Comparison of ENCODE assay signal across 15 mouse cellular contexts in the genomic region with DNA sequence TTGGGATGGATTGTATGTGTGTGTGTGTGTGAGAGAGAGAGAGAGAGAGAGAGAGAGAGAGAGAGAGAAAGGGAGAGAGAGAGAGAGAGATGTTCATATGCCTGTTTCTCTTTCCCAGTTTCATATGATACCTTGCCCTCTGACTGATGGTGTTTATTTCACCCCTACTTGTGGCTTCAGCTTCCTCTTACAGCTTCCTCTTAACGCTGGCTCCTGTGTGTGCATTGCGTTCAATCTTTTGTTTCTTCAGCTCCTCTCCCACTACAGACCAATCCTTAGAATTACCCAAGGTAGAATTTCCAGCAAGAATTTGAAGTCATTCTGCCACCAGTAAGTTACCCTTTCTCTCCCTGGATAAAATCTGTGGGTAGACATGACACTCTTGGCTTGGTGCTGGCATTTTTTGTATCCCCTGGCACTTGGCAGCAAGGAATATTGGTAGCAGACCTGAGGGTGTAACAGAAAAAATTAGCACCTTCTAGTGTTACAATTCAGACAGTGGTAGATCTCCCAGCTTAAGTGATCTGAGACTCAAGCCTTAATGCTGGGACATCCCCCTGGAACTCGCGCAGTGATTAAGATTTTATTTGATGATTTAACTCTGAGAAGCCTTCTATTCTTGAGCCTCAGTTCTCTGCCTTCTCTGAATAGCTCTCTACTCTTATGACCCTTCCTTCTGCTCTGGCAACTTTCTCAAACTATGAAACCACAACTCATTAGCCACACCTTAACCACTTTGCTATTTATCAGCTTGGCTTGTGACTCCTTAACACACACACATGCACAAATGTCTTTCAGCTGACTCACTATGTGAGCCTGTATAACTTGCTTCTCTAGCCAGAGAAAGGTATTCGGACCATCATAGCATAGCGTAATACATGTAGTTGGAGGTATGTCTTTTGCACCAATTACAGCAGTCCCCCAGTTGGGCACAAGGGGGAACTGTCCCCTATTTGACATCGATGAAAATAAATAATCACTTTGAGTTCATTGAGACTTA. TPM values are rescaled to one million over a fixed set of nuclear protein-coding genes. Genes with fewer than 3 reads are reported as not detected.
DNase-seq lines count a peak whose midpoint lies in the region; ATAC-seq lines count a peak whose summit lies in the region.
"Had no signal": no experiment of that assay in that cellular context is flagged by ENCODE, and none has a peak within 500 bp of the region (broad histone marks: within the 10 kb centered on the region; RNA-seq: fewer than 3 reads in every experiment).

No protein-coding gene starts in this region.

- H3K9me3 ChIP-seq in embryonic facial prominence, embryonic 14.5 days (ENCODE audit: control insufficient read depth, low read length), result no peaks in the 10 kb centered on the region
- no peaks in the 10 kb centered on the region for H3K9me3 ChIP-seq in embryonic facial prominence, embryonic 10.5 days
- H3K9me3 ChIP-seq in megakaryocyte, embryonic 14.5 days, result no peaks in the 10 kb centered on the region
- no peaks in the 10 kb centered on the region for H3K9me3 ChIP-seq in midbrain, embryonic 16.5 days (replicated peaks; ENCODE audit: control insufficient read depth, low read length, poor library complexity, severe bottlenecking)
- H3K9me3 ChIP-seq: liver, embryonic 15.5 days had no signal

- ATAC-seq in embryonic facial prominence, embryonic 14.5 days (ENCODE audit: low read depth), result peak; percentile 15; the same call in 1 of the 2 replicates
- no peak for ATAC-seq in midbrain, embryonic 16.5 days

- no peaks in the 10 kb centered on the region for H3K27me3 ChIP-seq in embryonic facial prominence, embryonic 14.5 days (replicated peaks; ENCODE audit: control insufficient read depth, insufficient read depth, low read length)
- H3K27me3 ChIP-seq in embryonic facial prominence, embryonic 10.5 days (replicated peaks; ENCODE audit: low read depth, poor library complexity, severe bottlenecking), result no peaks in the 10 kb centered on the region
- no peaks in the 10 kb centered on the region for H3K27me3 ChIP-seq in megakaryocyte, embryonic 14.5 days (replicated peaks)
- no peaks in the 10 kb centered on the region for H3K27me3 ChIP-seq in midbrain, embryonic 16.5 days (ENCODE audit: control insufficient read depth, insufficient read depth, low read depth, low read length)
- H3K27me3 ChIP-seq: liver, embryonic 15.5 days had no signal

- H3K36me3 ChIP-seq in embryonic facial prominence, embryonic 14.5 days (ENCODE audit: control insufficient read depth, insufficient read depth, low read length), result no peaks in the 10 kb centered on the region
- no peaks in the 10 kb centered on the region for H3K36me3 ChIP-seq in embryonic facial prominence, embryonic 10.5 days (replicated peaks)
- no peaks in the 10 kb centered on the region for H3K36me3 ChIP-seq in megakaryocyte, embryonic 14.5 days (replicated peaks; ENCODE audit: low read length)
- no peaks in the 10 kb centered on the region for H3K36me3 ChIP-seq in midbrain, embryonic 16.5 days (ENCODE audit: control insufficient read depth, insufficient read depth, low read length)
- H3K36me3 ChIP-seq: liver, embryonic 15.5 days had no signal

- H3K9ac ChIP-seq in embryonic facial prominence, embryonic 14.5 days (ENCODE audit: low read depth, low read length), result no peak overlapping the region
- no peak overlapping the region for H3K9ac ChIP-seq in midbrain, embryonic 16.5 days (ENCODE audit: low read depth, low read length)
- H3K9ac ChIP-seq: liver, embryonic 15.5 days had no signal

- no peak overlapping the region for H3K4me2 ChIP-seq in embryonic facial prominence, embryonic 14.5 days (ENCODE audit: low read depth, low read length)
- no peak overlapping the region for H3K4me2 ChIP-seq in midbrain, embryonic 16.5 days (ENCODE audit: low read length)
- H3K4me2 ChIP-seq: liver, embryonic 15.5 days had no signal

- H3K4me3 ChIP-seq in embryonic facial prominence, embryonic 14.5 days (ENCODE audit: low read depth, low read length), result no peak overlapping the region
- H3K4me3 ChIP-seq in embryonic facial prominence, embryonic 10.5 days, result no peak overlapping the region
- peak overlapping the region; percentile 80 for H3K4me3 ChIP-seq in megakaryocyte, embryonic 14.5 days (replicated peaks)
- H3K4me3 ChIP-seq in midbrain, embryonic 16.5 days (ENCODE audit: low read depth, low read length), result no peak overlapping the region
- H3K4me3 ChIP-seq: erythroblast, embryonic 14.5 days; liver, embryonic 15.5 days had no signal

- 70% methylated on average over 7 of the region's 7 CpGs for WGBS in embryonic facial prominence, embryonic 14.5 days
- WGBS in embryonic facial prominence, embryonic 10.5 days, result 83% methylated on average over 7 of the region's 7 CpGs
- 89% methylated on average over 7 of the region's 7 CpGs for WGBS in midbrain, embryonic 16.5 days

- no peak overlapping the region for H3K27ac ChIP-seq in embryonic facial prominence, embryonic 14.5 days (replicated peaks; ENCODE audit: low read depth, low read length)
- no peak overlapping the region for H3K27ac ChIP-seq in embryonic facial prominence, embryonic 10.5 days (replicated peaks)
- no peak overlapping the region for H3K27ac ChIP-seq in midbrain, embryonic 16.5 days (ENCODE audit: low read length)
- H3K27ac ChIP-seq: liver, embryonic 15.5 days had no signal

- no peaks in the 10 kb centered on the region for H3K4me1 ChIP-seq in embryonic facial prominence, embryonic 14.5 days (ENCODE audit: control insufficient read depth, insufficient read depth, low read length)
- no peaks in the 10 kb centered on the region for H3K4me1 ChIP-seq in embryonic facial prominence, embryonic 10.5 days
- H3K4me1 ChIP-seq in megakaryocyte, embryonic 14.5 days, result peaks cover 18% of the 10 kb centered on the region
- no peaks in the 10 kb centered on the region for H3K4me1 ChIP-seq in midbrain, embryonic 16.5 days (ENCODE audit: control insufficient read depth, insufficient read depth, low read length)
- H3K4me1 ChIP-seq: liver, embryonic 15.5 days had no signal

- peak; percentile 1 for DNase-seq in embryonic facial prominence, embryonic 14.5 days (ENCODE audit: low spot score)
- no peak for DNase-seq in embryonic facial prominence, embryonic 10.5 days (ENCODE audit: low spot score)
- DNase-seq in urinary bladder, postnatal 14 days (ENCODE audit: low spot score), result peak; percentile 4
- DNase-seq in urinary bladder, adult 2 months (ENCODE audit: low spot score), result no peak
- DNase-seq in thymus, postnatal 36 days, result peak; percentile 6 to 9
- DNase-seq in yolk sac, embryonic 10.5 days (ENCODE audit: low spot score), result no peak
- DNase-seq: adrenal gland, adult 2 months; cerebellum, adult 2 months had no signal

RNA-seq across cellular contexts. Expression of gene Wdr49, which starts 17.3 kb away (rescaled TPM):
- polyA plus RNA-seq in embryonic facial prominence, embryonic 14.5 days (2014; fragmentation: Nextera tagmentation; extraction: Ambion mirVana), result not detected in 2 replicates
- polyA plus RNA-seq in embryonic facial prominence, embryonic 10.5 days (2016; fragmentation: Nextera tagmentation; extraction: Ambion mirVana), result not detected in 2 replicates
- not detected in 2 replicates for polyA plus RNA-seq in urinary bladder, adult 2 months (2012; rRNA removed)
- not detected in 2 replicates for polyA plus RNA-seq in megakaryocyte, embryonic 14.5 days (2012; ENCODE audit: insufficient read depth, low replicate concordance)
- 0.21 and 0.24 TPM in 2 replicates for polyA plus RNA-seq in midbrain, embryonic 16.5 days (2015; fragmentation: Nextera tagmentation; extraction: Ambion mirVana)
- polyA plus RNA-seq: adrenal gland, adult 2 months; C2C12; erythroblast, embryonic 14.5 days; gonadal fat pad, adult 2 months; kidney, embryonic 14.5 days; liver, embryonic 15.5 days had no signal

RNA-seq across cellular contexts. Expression of gene Pdcd10, which starts 57.4 kb away (rescaled TPM):
- polyA plus RNA-seq in embryonic facial prominence, embryonic 14.5 days (2014; fragmentation: Nextera tagmentation; extraction: Ambion mirVana), result 95.0 and 96.5 TPM in 2 replicates
- polyA plus RNA-seq in embryonic facial prominence, embryonic 10.5 days (2016; fragmentation: Nextera tagmentation; extraction: Ambion mirVana), result 77.2 and 82.3 TPM in 2 replicates
- polyA plus RNA-seq in urinary bladder, adult 2 months (2012; rRNA removed), result 49.0 and 62.1 TPM in 2 replicates
- 11.4 TPM in 1 of 2 replicates, not detected in the other for polyA plus RNA-seq in megakaryocyte, embryonic 14.5 days (2012; ENCODE audit: insufficient read depth, low replicate concordance)
- polyA plus RNA-seq in midbrain, embryonic 16.5 days (2015; fragmentation: Nextera tagmentation; extraction: Ambion mirVana), result 73.8 and 76.3 TPM in 2 replicates

RNA-seq across cellular contexts. Expression of gene Serpini1, which starts 58.1 kb away (rescaled TPM):
- 7.0 and 9.1 TPM in 2 replicates for polyA plus RNA-seq in embryonic facial prominence, embryonic 14.5 days (2014; fragmentation: Nextera tagmentation; extraction: Ambion mirVana)
- 6.7 and 7.4 TPM in 2 replicates for polyA plus RNA-seq in embryonic facial prominence, embryonic 10.5 days (2016; fragmentation: Nextera tagmentation; extraction: Ambion mirVana)
- polyA plus RNA-seq in urinary bladder, adult 2 months (2012; rRNA removed), result 3.0 and 3.2 TPM in 2 replicates
- 0.83 TPM in 1 of 2 replicates, not detected in the other for polyA plus RNA-seq in megakaryocyte, embryonic 14.5 days (2012; ENCODE audit: insufficient read depth, low replicate concordance)
- polyA plus RNA-seq in midbrain, embryonic 16.5 days (2015; fragmentation: Nextera tagmentation; extraction: Ambion mirVana), result 130 and 145 TPM in 2 replicates
- polyA plus RNA-seq: erythroblast, embryonic 14.5 days had no signal

Comparison
In these comparisons a context has a peak if more than half of its experiments do, and no peak if none do; other contexts are left out.
1. DNase-seq: peak in embryonic facial prominence, embryonic 14.5 days (single experiment), urinary bladder, postnatal 14 days (single experiment) and thymus, postnatal 36 days (2 of 2); none in embryonic facial prominence, embryonic 10.5 days (single experiment), urinary bladder, adult 2 months (single experiment) and yolk sac, embryonic 10.5 days (single experiment).
2. RNA of gene Serpini1, which starts 58.1 kb away (polyA plus RNA-seq): 130 to 145 TPM in midbrain, embryonic 16.5 days; 6.7 to 7.4 TPM in embryonic facial prominence, embryonic 10.5 days, 7.0 to 9.1 TPM in embryonic facial prominence, embryonic 14.5 days, 3.0 to 3.2 TPM in urinary bladder, adult 2 months and 0.83 TPM in megakaryocyte, embryonic 14.5 days; every median in the first group is over 10 times any median in the second.